Mouse (Mus musculus): ENCODE measurements at regions not wholly inside any gene's neighbourhood (a gene's known extent, or its start where the extent isn't known, plus 50 kb on each side); places are given as distances from the start of the nearest gene placed in this dataset.

DNA sequence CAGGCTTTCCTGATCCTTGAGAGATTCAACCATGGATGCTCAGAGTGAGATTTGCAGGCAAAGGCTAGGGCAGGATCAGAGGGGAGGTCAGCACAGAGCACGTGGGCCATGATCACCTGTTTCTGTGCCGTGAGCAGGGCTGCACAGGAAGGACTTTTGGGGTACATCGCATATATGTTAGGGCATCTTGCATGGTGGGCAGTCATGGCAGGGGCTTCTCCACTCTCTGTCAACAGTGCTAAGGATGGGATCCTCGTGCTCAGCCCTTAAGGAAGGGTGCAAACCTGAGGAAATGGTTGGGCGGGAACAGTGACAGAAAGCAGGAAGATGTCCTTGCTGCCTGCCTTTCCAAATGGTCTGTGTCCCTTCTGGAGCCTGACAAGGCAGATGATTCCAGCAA, 106.2 kb downstream of the Zfp706 start:
- H3K27me3 ChIP-seq (ENCODE audit: insufficient read depth, low read length): no peaks in the 10 kb centered on the region
- H3K36me3 ChIP-seq (ENCODE audit: insufficient read depth, low read length): no peaks in the 10 kb centered on the region
- no peak; the same call in 1 of the 2 replicates for TF ChIP-seq CTCF (IDR thresholded peaks at IDR 0.05; ENCODE audit: low read depth)
- peaks cover 14% of the 10 kb centered on the region for H3K4me1 ChIP-seq (replicated peaks; ENCODE audit: insufficient read depth, low read length)
- no peak overlapping the region for H3K9ac ChIP-seq (ENCODE audit: low read depth, low read length)
- 65% methylated on average over 5 of the region's 5 CpGs for WGBS
- DNase-seq (ENCODE audit: low spot score) (no peak), ATAC-seq (replicated peaks; ENCODE audit: low FRiP score, low read depth) (no peak)
- H3K4me2 ChIP-seq (ENCODE audit: low read length): no peak overlapping the region
- H3K4me3 ChIP-seq (replicated peaks; ENCODE audit: low read depth, low read length): no peak overlapping the region
- no peak overlapping the region for H3K27ac ChIP-seq
- H3K9me3 ChIP-seq (replicated peaks; ENCODE audit: low read length): no peaks in the 10 kb centered on the region

DNA sequence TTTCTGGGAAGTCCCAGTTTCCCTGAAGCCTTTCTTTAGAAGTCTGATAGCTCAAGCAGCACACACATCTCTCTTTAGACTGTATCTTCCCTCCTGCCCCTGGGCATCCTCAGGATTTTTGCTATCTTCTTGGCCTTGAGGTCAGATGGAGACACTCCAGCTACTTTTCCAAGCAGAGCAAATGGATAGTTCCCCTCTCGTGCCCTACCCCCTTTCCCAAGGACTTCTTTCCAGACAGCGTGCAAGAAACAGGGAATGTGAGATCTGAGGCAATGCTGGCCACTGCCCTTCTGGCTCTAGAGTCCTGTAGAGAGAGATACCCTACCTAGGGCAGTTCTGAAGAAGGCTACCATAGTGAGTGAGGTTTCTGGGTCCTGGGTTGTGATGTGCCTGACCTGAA, 106.6 kb downstream of the Zfp706 start:
- H3K9me3 ChIP-seq (replicated peaks; ENCODE audit: low read length): no peaks in the 10 kb centered on the region
- WGBS: 59% methylated on average over 2 of the region's 2 CpGs
- H3K4me2 ChIP-seq (ENCODE audit: low read length): no peak overlapping the region
- TF ChIP-seq CTCF (IDR thresholded peaks at IDR 0.05; ENCODE audit: low read depth): no peak
- no peaks in the 10 kb centered on the region for H3K36me3 ChIP-seq (ENCODE audit: insufficient read depth, low read length)
- DNase-seq (ENCODE audit: low spot score): no peak
- no peak overlapping the region for H3K4me3 ChIP-seq (replicated peaks; ENCODE audit: low read depth, low read length)
- H3K27ac ChIP-seq: no peak overlapping the region
- ATAC-seq (replicated peaks; ENCODE audit: low FRiP score, low read depth): no peak
- H3K9ac ChIP-seq (ENCODE audit: low read depth, low read length): no peak overlapping the region
- no peaks in the 10 kb centered on the region for H3K27me3 ChIP-seq (ENCODE audit: insufficient read depth, low read length)
- peaks cover 14% of the 10 kb centered on the region for H3K4me1 ChIP-seq (replicated peaks; ENCODE audit: insufficient read depth, low read length)

DNA sequence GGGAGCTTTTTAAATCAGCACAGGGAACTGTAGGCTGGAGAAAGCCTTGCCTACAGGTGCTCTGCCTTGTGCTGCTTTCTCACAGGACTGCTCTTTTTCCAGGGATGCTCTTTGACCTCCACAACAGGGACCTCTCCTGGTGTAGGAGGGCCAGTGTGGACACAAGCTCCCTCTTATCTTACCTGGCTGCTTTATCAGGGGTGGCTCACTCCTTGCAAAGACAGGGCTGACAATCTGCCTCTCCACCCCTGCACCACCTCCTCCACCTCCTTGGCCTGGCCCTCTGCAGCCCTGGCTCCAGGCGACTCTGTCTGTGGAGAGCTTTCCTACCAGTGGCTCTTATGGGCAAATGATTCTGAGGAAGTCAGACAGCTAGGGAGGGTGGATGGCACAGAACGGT, 107.7 kb downstream of the Zfp706 start:
- DNase-seq (ENCODE audit: low spot score): no peak
- no peaks in the 10 kb centered on the region for H3K27me3 ChIP-seq (ENCODE audit: insufficient read depth, low read length)
- H3K27ac ChIP-seq: no peak overlapping the region
- 57% methylated on average over 2 of the region's 2 CpGs for WGBS
- H3K36me3 ChIP-seq (ENCODE audit: insufficient read depth, low read length): no peaks in the 10 kb centered on the region
- H3K4me2 ChIP-seq (ENCODE audit: low read length): no peak overlapping the region
- H3K4me3 ChIP-seq (replicated peaks; ENCODE audit: low read depth, low read length): no peak overlapping the region
- no peak for TF ChIP-seq CTCF (IDR thresholded peaks at IDR 0.05; ENCODE audit: low read depth)
- peaks cover 14% of the 10 kb centered on the region for H3K4me1 ChIP-seq (replicated peaks; ENCODE audit: insufficient read depth, low read length)
- H3K9me3 ChIP-seq (replicated peaks; ENCODE audit: low read length): no peaks in the 10 kb centered on the region
- ATAC-seq (replicated peaks; ENCODE audit: low FRiP score, low read depth): no peak
- no peak overlapping the region for H3K9ac ChIP-seq (ENCODE audit: low read depth, low read length)

DNA sequence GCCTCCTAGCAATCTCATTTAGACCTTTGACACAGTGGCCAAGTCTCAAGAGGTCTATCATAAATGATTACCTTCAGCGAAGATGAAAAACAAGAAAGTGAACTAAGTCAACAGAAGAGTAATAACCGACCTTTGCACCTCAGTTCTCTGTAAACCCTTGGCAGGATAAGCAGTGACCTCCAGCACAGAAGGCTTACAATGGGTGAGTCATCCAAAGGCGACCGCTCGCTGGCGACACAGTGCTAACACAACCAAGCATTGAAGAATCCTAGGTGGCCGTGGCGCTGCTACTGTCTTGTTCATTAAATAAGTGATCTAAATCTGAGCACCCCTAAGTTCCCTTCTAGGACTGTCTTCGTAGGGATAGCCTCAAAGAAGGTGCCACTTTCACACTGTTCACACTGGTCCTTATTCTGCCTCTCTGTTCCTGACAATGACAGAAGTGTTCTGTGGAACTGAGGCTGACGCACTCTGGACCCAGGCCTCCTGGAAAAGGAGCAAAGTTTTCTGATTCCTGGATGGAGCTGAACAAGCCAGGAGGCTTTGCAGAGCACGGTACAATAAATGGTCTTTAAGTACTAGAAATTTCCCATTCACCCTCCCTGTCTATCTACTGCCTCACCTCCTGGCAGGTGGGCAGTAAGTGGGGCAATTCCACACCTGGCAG, 108.6 kb downstream of the Zfp706 start:
- ATAC-seq (replicated peaks; ENCODE audit: low FRiP score, low read depth) (peak; percentile 76), DNase-seq (ENCODE audit: low spot score) (no peak)
- Histone ChIP-seq H3K4me3 (replicated peaks; ENCODE audit: low read depth, low read length) (no peak overlapping the region), H3K27me3 (ENCODE audit: insufficient read depth, low read length) (no peaks in the 10 kb centered on the region), H3K4me1 (replicated peaks; ENCODE audit: insufficient read depth, low read length) (peaks cover 14% of the 10 kb centered on the region), H3K9me3 (replicated peaks; ENCODE audit: low read length) (no peaks in the 10 kb centered on the region), H3K27ac (no peak overlapping the region; the same call in 1 of the 2 replicates), H3K4me2 (ENCODE audit: low read length) (no peak overlapping the region), H3K36me3 (ENCODE audit: insufficient read depth, low read length) (no peaks in the 10 kb centered on the region), H3K9ac (ENCODE audit: low read depth, low read length) (no peak overlapping the region)
- no peak for TF ChIP-seq CTCF (IDR thresholded peaks at IDR 0.05; ENCODE audit: low read depth)
- 75% methylated on average over 11 of the region's 11 CpGs for WGBS

- 77% methylated on average over 6 of the region's 6 CpGs for WGBS
- peaks cover 14% of the 10 kb centered on the region for H3K4me1 ChIP-seq (replicated peaks; ENCODE audit: insufficient read depth, low read length)
Measured at GRCm38 (mm10) chr15:36898326-36898725, 109.2 kb downstream of the Zfp706 start.

GRCm38 (mm10) chr15:36896265-36896664, 111.3 kb downstream of the Zfp706 start:
- ATAC-seq (replicated peaks; ENCODE audit: low FRiP score, low read depth) (no peak), DNase-seq (ENCODE audit: low spot score) (no peak)
- Histone ChIP-seq H3K9me3 (replicated peaks; ENCODE audit: low read length) (no peaks in the 10 kb centered on the region), H3K4me2 (ENCODE audit: low read length) (no peak overlapping the region), H3K4me1 (replicated peaks; ENCODE audit: insufficient read depth, low read length) (0 out of 2 replicates have a peak, but pooled peaks cover 3% of the 10 kb centered on the region), H3K36me3 (ENCODE audit: insufficient read depth, low read length) (no peaks in the 10 kb centered on the region), H3K27me3 (ENCODE audit: insufficient read depth, low read length) (no peaks in the 10 kb centered on the region), H3K9ac (ENCODE audit: low read depth, low read length) (no peak overlapping the region), H3K27ac (no peak overlapping the region), H3K4me3 (replicated peaks; ENCODE audit: low read depth, low read length) (no peak overlapping the region)
- 75% methylated on average over 4 of the region's 4 CpGs for WGBS
- no peak for TF ChIP-seq CTCF (IDR thresholded peaks at IDR 0.05; ENCODE audit: low read depth)

More at GRCm38 (mm10) chr15:36898326-36898725, 109.2 kb downstream of the Zfp706 start:
- Histone ChIP-seq H3K27me3 (ENCODE audit: insufficient read depth, low read length) (no peaks in the 10 kb centered on the region), H3K4me3 (replicated peaks; ENCODE audit: low read depth, low read length) (no peak overlapping the region), H3K36me3 (ENCODE audit: insufficient read depth, low read length) (no peaks in the 10 kb centered on the region), H3K9ac (ENCODE audit: low read depth, low read length) (no peak overlapping the region), H3K27ac (no peak overlapping the region), H3K9me3 (replicated peaks; ENCODE audit: low read length) (no peaks in the 10 kb centered on the region), H3K4me2 (ENCODE audit: low read length) (no peak overlapping the region)
- ATAC-seq (replicated peaks; ENCODE audit: low FRiP score, low read depth) (no peak), DNase-seq (ENCODE audit: low spot score) (no peak)
- TF ChIP-seq CTCF (IDR thresholded peaks at IDR 0.05; ENCODE audit: low read depth): no peak

- no peak for DNase-seq (ENCODE audit: low spot score)
- H3K36me3 ChIP-seq (ENCODE audit: insufficient read depth, low read length): no peaks in the 10 kb centered on the region
- TF ChIP-seq CTCF (IDR thresholded peaks at IDR 0.05; ENCODE audit: low read depth): no peak
- no peak overlapping the region for H3K4me3 ChIP-seq (replicated peaks; ENCODE audit: low read depth, low read length)
- H3K9me3 ChIP-seq (replicated peaks; ENCODE audit: low read length): no peaks in the 10 kb centered on the region
- H3K27me3 ChIP-seq (ENCODE audit: insufficient read depth, low read length): no peaks in the 10 kb centered on the region
- no peak overlapping the region for H3K9ac ChIP-seq (ENCODE audit: low read depth, low read length)
- WGBS: 90% methylated on average over 4 of the region's 4 CpGs
- 0 out of 2 replicates have a peak, but pooled peaks cover 3% of the 10 kb centered on the region for H3K4me1 ChIP-seq (replicated peaks; ENCODE audit: insufficient read depth, low read length)
- no peak overlapping the region for H3K27ac ChIP-seq
- ATAC-seq (replicated peaks; ENCODE audit: low FRiP score, low read depth): no peak
- H3K4me2 ChIP-seq (ENCODE audit: low read length): no peak overlapping the region
Measured at GRCm38 (mm10) chr15:36895031-36895430, 112.5 kb downstream of the Zfp706 start.
